Mouse (Mus musculus) heart, postnatal 25 days (tissue): ENCODE data around the gene Mapk8ip1. TPM values are rescaled to one million over a fixed set of nuclear protein-coding genes. Genes with fewer than 3 reads are reported as not detected.

Source experiments
- DNase-seq: peaks from one replicate; pipeline ENCODE4 v3.0.0; 2022; ENCODE audit warnings: low spot score
- intact Hi-C: fragments of 180-260 bp; cut with DNase I; formaldehyde crosslinking; loops from one replicate; pipeline ENCODE4 v1.15.1; 2025
- total RNA-seq, 2 experiments: library from RNA; stranded (reverse); gene quantifications; 2 replicates each; pipeline ENCODE4 v1.2.3; 2021

Gene Mapk8ip1
- total RNA-seq = 1 to 10 TPM; 4.7 to 5.7 TPM

DNA sequence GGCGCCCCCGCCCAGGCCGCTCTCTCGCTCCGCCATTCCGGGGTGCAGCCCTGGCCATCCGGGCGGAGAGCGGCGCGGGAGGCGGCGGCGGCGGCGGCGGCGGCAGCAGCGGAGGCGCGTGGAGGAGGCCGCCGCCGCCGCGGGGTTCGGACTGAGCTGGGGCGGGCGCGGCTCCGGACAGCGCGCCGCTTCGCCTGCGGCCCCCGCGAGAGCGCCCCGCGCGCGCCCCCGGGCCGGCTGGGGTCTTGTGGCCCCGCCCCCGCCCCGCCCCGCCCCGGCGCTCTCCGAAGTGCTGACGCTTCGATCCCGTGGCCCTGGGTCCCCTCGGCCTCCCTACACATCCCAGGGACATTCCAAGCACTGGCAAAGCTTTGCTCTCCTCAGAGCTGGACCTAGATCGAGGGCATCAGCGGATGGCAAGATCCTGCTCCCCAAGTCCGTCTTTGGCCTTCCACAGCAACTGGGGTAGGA is at the start of gene Mapk8ip1:
TSS of gene Mapk8ip1 (minus strand) at position 173 of the 471 bp plus-strand sequence.
- intact Hi-C loops = no loop called here
- DNase-seq = no peak

- no peak for DNase-seq
- intact Hi-C loops = no loop called here
Measured at GRCm38 (mm10) chr2:92447121-92447740, 46.2 kb upstream of the Mapk8ip1 start.

DNA sequence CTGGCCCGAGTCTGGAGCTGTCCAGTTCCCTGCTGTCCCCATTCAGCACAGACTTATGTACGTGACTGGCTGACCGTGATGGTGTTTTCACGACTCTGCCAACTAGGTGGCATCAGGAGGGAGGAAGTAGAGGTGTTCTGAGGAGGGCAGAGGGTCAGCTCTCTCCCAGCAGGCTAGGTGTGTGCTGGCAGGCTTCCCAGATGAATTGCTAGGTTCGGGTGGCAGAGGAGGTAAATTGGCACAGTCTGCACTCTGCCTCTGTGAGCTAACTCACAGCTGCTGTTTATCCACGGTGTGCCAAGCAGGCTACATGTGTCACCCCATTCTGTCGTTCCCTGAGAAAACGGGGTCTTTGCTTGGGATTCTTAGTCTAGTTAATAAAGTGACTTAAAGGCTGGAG is 45.6 kb upstream of the Mapk8ip1 start:
- no peak for DNase-seq
- intact Hi-C loops = no loop called here

DNA sequence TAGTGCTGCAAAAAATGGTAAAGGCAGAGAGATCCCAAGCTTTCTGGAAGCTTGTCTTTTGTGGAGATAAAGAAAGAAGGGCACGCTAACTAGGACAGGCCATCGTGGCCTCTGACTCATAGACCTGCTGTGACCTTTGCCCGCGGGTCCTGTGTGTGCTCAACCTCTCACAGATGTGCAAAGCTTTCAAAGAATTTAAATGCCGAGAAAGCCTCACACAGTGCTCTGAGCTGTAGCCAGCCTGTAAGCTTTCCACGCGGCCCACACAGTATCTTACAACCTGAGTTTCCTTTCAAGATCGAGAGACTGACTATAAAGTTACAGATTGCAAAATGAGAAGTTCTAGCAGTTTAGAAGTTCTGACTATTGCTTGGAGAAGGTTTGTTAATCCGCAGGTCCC is 44.8 kb upstream of the Mapk8ip1 start:
- intact Hi-C loops = no loop called here

DNA sequence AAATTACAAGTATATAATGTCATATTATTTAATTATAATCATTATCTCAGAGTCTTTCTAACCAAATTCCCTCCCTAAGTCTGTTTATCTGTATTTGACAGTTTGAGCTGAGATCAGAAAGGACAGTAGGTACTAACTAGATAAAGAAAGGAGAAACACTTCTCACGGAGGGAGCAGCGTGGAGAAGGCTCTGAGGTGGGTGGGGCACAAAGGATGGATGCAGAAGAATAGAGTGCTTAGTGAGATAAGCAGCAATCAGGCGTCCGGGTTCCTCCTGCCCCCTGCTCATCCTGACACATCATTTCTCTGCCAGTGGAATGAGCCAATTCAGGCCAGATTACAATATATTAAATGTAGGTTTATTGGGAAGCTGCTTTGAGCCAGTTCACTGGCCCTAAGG is 43.3 kb upstream of the Mapk8ip1 start:
- DNase-seq = no peak
- intact Hi-C loops = no loop called here

More for the DNA sequence above, 44.8 kb upstream of the Mapk8ip1 start:
- DNase-seq = no peak

GRCm38 (mm10) chr2:92443313-92443712 is 42.2 kb upstream of the Mapk8ip1 start:
- DNase-seq = no peak

GRCm38 (mm10) chr2:92442419-92443001 is 41.4 kb upstream of the Mapk8ip1 start:
- DNase-seq = no peak
- intact Hi-C loops = no loop called here

More at GRCm38 (mm10) chr2:92443313-92443712, 42.2 kb upstream of the Mapk8ip1 start:
- intact Hi-C loops = no loop called here

- intact Hi-C loops = loop anchor here (1.0 kb wide), 1 partner anchor 61 kb away; no protein-coding TSS in a partner anchor
- DNase-seq = no peak
Measured at GRCm38 (mm10) chr2:92440432-92440831, 39.4 kb upstream of the Mapk8ip1 start.

GRCm38 (mm10) chr2:92438567-92438966 is 37.5 kb upstream of the Mapk8ip1 start:
- intact Hi-C loops = loop anchor here (2.0 to 5.0 kb wide), 3 partner anchors 142 to 451 kb away; no protein-coding TSS in a partner anchor
- DNase-seq = no peak

GRCm38 (mm10) chr2:92437875-92438274 is 36.8 kb upstream of the Mapk8ip1 start:
- peak; percentile 58 for DNase-seq
- intact Hi-C loops = loop anchor here (2.0 to 5.0 kb wide), 3 partner anchors 141 to 451 kb away; no protein-coding TSS in a partner anchor

DNA sequence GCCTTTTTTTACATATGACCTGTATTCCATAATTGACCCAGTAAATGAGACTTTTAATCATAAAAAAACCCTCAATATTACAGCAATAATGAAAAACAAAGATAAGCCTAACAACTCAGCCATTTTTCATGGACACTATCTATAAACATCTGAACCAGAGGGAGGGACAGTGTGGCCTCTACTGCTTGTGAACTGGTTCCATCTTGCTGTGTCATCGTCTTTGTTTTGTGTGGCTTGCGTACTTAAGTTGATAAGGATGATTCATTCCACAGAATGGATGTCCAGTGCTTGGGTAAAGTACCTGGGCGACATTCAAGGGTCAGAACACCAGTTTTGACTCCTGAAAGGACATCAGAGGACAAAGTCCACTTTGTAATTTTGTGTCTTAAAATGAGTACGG is 36.3 kb upstream of the Mapk8ip1 start:
- intact Hi-C loops = loop anchor here (5.0 kb wide), 2 partner anchors 250 to 450 kb away; no protein-coding TSS in a partner anchor

GRCm38 (mm10) chr2:92435023-92435422 is 34.0 kb upstream of the Mapk8ip1 start:
- no peak for DNase-seq
- intact Hi-C loops = loop anchor here (5.0 kb wide), 2 partner anchors 248 to 448 kb away; no protein-coding TSS in a partner anchor

More for the DNA sequence above, 36.3 kb upstream of the Mapk8ip1 start:
- no peak for DNase-seq

- intact Hi-C loops = no loop called here
- DNase-seq = no peak
Measured at GRCm38 (mm10) chr2:92434375-92434745, 33.3 kb upstream of the Mapk8ip1 start.

DNA sequence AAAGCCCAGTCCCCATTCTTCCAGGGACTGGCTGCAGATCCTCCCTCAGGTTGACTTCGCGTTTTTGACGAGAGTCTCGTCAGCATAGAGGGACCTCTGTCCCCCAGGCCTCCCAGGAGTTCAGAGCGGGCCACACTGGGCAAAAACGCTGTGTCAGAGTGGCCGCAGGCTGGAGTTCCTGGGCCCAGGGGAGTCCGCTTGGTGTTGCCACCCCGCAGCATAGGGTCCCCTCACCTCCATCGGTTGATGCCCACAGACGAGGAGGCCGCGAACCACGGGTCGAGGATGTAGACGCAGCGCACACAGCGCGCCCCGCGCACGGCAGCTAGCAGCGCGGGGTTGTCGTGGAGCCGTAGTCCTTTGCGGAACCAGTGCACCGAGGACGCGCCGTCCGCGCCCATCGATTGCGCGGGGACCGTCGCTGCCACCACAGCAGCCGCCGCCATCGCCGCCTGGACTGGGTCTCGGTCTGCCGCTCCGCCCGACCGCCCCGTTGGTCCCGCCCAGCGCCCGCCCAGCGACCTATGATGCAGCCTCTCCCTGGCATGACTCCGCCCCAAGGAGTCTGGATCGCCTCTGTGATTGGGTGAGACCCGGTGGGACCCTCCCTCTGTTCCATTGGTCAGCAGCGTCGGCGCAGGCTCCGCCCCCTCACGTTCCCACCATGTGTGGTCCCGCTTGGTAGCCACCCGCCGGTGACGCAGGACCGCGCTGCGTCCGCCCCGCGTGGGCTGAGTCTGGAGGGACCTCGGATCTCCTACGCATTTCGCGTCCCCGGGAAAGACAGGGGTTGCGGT is 32.7 kb upstream of the Mapk8ip1 start, which contains the start of gene Cry2:
TSS of gene Cry2 (minus strand) at position 466 of the 797 bp plus-strand sequence.
- intact Hi-C loops = no loop called here
- peak; percentile 98 for DNase-seq

DNA sequence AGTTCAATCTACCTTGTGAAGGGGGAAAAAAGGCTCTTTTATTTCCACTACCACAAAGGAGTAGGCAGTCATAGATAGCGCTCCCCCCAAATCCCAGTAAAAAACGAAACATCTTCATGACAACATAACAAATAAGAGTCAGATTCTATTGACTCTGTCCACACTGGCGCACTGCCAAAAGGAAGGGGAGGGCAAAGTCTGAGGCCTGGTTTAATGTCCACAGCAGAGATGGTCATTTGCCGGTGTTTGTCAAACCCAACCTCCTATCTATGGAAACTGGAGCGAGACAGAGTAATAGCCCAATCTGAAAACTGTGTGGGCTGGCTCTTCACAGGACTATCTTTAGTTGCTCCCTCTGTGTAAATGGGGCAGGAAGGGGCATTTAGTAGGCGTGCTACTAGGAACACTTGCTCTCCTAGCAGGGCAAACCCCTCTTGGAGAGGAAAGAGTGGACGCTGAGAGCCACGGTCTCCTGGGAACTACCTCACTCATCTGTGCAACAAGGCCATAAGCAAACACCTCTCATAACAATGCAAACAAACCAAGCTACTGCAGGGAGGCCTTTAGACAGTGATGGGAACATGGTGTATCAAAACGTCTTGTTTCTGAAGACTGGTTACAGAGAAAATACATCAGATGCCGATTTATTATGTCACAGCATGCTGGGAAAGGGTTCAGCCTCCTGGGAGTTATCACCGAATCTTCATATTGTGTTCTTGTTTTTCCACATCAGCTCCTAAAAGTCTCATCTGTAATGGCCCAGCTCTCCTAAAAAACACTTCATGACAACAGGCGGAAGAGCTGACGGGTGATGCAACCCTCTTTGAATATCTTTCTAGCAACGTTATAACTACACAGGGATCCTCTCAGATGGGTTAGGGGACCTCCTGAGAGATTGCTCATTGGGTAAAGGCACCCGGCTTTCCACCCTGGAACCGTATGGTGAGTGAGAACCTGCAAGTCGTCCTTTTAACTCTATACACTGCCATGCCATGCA is 31.5 kb upstream of the Mapk8ip1 start:
- intact Hi-C loops = no loop called here
- DNase-seq = peak; percentile 30

- intact Hi-C loops = no loop called here
- no peak for DNase-seq
Measured at GRCm38 (mm10) chr2:92431611-92432179, 30.6 kb upstream of the Mapk8ip1 start.

DNA sequence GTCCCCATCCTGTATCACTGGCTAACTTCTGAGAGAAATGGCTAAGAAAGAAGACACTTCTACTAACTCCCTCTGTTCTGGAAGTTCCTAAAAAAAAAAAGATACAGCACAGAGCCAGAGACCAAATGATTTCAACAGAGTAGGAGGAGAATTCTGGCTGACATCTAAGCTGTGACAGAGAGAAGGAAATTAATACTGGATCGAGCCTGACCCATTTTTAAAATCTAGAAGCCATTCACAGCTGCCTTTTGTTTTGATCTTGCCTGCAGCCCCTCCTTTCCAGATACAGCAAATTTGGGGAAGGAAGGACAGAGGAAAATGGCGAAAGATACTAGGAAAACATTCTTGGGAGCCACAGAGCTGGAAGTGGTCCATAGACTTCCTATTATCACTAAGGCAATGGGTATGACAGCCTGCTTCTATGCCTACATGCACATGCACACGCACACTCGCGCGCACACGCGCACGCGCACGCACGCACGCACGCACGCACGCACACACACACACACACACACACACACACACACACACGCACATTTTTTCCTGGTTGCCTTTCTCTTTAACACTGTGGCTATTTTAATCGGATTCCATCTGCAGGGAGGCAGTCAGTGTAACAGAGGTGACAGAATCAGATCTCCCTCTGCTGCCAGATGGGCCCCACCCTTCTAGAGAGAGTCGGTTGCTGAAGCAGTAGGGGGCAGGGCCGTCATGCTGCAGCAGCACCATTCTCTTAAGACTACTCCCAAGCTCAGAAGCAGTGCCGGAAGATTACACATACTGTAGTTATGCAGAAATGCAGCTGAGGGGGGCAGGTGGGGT is 29.9 kb upstream of the Mapk8ip1 start:
- intact Hi-C loops = no loop called here
- DNase-seq = peak; percentile 46

DNA sequence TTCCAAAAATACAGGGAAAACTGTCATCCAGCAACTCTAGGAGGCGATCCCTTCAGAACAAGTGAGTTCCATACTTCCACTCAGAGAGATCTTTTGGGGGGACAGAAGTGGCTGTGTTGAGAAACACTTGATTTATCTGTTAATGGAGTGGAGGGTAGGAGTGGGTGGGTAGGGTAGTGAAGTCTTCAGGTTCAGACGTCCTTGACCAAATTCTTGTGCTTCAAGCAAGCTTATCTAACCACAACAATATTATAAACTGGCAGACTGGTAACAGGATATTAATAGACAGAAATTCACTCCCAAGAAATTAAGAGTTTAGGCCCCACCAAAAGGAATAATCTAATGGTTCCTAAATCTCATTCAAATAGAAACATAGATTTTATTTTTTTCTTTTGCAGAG is 29.0 kb upstream of the Mapk8ip1 start:
- intact Hi-C loops = no loop called here

More for the DNA sequence above, 29.0 kb upstream of the Mapk8ip1 start:
- no peak for DNase-seq
